Mouse (Mus musculus): Measurements from ENCODE around the gene Evc2. TPM values are rescaled to one million over a fixed set of nuclear protein-coding genes. Genes with fewer than 3 reads are reported as not detected.
A peak's percentile ranks its signal among the peaks of the same experiment; 100 is the strongest.

Evc2 gene
- 13.0 and 13.4 TPM in 2 replicates for polyA plus RNA-seq (2016; fragmentation: Nextera tagmentation; extraction: Ambion mirVana)

DNA sequence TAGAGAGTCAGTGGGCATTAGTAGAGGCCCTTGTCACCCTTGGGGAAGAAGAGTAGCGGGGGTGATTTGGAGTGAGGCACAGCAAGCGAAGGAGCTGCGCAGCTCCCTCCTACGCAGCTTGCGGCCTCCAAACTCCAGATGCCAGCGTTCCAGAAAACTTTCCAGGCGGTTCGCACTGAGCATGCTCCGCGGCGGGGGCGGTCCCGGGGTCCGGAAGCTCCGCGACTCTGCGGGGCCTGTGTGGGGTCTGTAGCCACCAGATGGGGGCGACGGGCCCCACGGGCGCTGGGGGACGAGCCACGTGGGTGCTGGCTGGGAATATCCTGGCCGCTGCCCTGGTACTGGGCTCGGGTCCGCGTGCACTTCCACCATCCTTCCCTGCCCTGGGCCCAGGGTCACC, at the start of gene Evc2:
Evc2 (plus strand) TSS at position 212 of the 400 bp plus-strand sequence.
- Histone ChIP-seq H3K9me3 (no peaks in the 10 kb centered on the region), H3K36me3 (no peaks in the 10 kb centered on the region), H3K27me3 (peaks cover 10% of the 10 kb centered on the region; the same call in 1 of the 2 replicates), H3K4me1 (peaks cover 44% of the 10 kb centered on the region), H3K4me2 (replicated peaks) (peak within 1 kb of the TSS; percentile 97), H3K27ac (replicated peaks) (peak within 1 kb of the TSS; percentile 52; the same call in 1 of the 2 replicates), H3K4me3 (peak within 1 kb of the TSS; percentile 54), H3K9ac (replicated peaks) (peak within 1 kb of the TSS; percentile 61)
- peak; percentile 84 for ATAC-seq (ENCODE audit: low FRiP score, low read depth)
- under 1% methylated on average over 27 of the region's 27 CpGs for WGBS

DNA sequence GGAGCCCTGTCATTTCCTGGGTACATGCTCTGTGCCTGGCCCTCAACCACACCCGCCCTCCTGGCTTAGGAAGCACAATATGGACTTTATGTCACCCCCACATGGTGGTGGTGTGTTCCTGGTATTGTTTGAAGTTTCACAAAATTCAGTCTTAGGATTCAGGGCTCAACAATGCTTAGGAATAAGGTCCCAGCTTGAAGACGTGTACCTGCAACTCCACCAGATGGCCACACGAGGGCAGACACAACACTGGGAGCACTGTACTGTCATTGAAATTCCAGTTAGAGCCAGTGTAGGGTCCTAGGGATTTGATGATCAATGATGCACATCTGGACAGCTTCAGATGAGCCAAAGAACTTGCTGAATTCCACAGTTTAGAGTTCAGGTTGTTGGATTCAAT, 49.1 kb upstream of the Evc2 start:
- WGBS = 24% methylated on average over 3 of the region's 3 CpGs

DNA sequence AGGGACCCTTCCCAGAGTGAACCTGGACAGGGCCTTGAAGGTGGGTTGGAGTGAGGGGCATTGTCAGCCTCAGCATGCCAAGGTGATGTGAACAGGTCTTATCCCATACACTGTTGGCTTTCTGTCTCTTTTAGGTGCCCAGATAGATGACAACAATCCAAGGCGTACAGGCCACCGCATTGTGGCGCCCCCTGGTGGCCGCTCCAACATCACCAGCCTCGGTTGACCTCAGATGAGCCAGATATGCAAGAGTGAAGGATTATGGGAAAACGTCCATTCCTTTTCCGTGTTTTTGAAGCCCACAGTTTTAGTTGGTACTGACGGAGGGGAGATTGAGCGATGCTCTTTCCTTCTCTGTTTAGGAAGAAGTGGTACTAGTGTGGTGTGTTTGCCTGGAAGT, 47.3 kb upstream of the Evc2 start:
- Histone ChIP-seq H3K9me3 (no peaks in the 10 kb centered on the region), H3K9ac (replicated peaks) (no peak overlapping the region), H3K36me3 (peaks cover 63% of the 10 kb centered on the region), H3K27ac (replicated peaks) (no peak overlapping the region), H3K4me1 (no peaks in the 10 kb centered on the region), H3K27me3 (no peaks in the 10 kb centered on the region), H3K4me3 (no peak overlapping the region), H3K4me2 (replicated peaks) (no peak overlapping the region)
- WGBS = 72% methylated on average over 9 of the region's 9 CpGs
- ATAC-seq (ENCODE audit: low FRiP score, low read depth) = no peak

More for the DNA sequence above, 49.1 kb upstream of the Evc2 start:
- no peaks in the 10 kb centered on the region for H3K9me3 ChIP-seq
- no peak overlapping the region for H3K27ac ChIP-seq (replicated peaks)
- no peaks in the 10 kb centered on the region for H3K4me1 ChIP-seq
- peak; percentile 39; the same call in 1 of the 2 replicates for ATAC-seq (ENCODE audit: low FRiP score, low read depth)
- peaks cover 77% of the 10 kb centered on the region for H3K36me3 ChIP-seq
- no peak overlapping the region for H3K4me2 ChIP-seq (replicated peaks)
- no peak overlapping the region for H3K9ac ChIP-seq (replicated peaks)
- H3K4me3 ChIP-seq = no peak overlapping the region
- H3K27me3 ChIP-seq = no peaks in the 10 kb centered on the region

- Histone ChIP-seq H3K27ac (replicated peaks) (no peak overlapping the region), H3K9me3 (no peaks in the 10 kb centered on the region), H3K9ac (replicated peaks) (no peak overlapping the region), H3K4me2 (replicated peaks) (no peak overlapping the region), H3K27me3 (no peaks in the 10 kb centered on the region), H3K4me1 (no peaks in the 10 kb centered on the region), H3K4me3 (no peak overlapping the region), H3K36me3 (peaks cover 21% of the 10 kb centered on the region)
- ATAC-seq (ENCODE audit: low FRiP score, low read depth) = no peak
- WGBS = 80% methylated on average over 10 of the region's 10 CpGs
Observed at GRCm38 (mm10) chr5:37296717-37297116, 41.6 kb upstream of the Evc2 start.

GRCm38 (mm10) chr5:37298370-37298769, 39.9 kb upstream of the Evc2 start:
- Histone ChIP-seq H3K27ac (replicated peaks) (no peak overlapping the region), H3K27me3 (no peaks in the 10 kb centered on the region), H3K4me2 (replicated peaks) (no peak overlapping the region), H3K9me3 (no peaks in the 10 kb centered on the region), H3K4me3 (no peak overlapping the region), H3K36me3 (0 out of 2 replicates have a peak, but pooled peaks cover 15% of the 10 kb centered on the region), H3K4me1 (no peaks in the 10 kb centered on the region), H3K9ac (replicated peaks) (no peak overlapping the region)
- ATAC-seq (ENCODE audit: low FRiP score, low read depth) = no peak
- WGBS = 21% methylated on average over 7 of the region's 7 CpGs

DNA sequence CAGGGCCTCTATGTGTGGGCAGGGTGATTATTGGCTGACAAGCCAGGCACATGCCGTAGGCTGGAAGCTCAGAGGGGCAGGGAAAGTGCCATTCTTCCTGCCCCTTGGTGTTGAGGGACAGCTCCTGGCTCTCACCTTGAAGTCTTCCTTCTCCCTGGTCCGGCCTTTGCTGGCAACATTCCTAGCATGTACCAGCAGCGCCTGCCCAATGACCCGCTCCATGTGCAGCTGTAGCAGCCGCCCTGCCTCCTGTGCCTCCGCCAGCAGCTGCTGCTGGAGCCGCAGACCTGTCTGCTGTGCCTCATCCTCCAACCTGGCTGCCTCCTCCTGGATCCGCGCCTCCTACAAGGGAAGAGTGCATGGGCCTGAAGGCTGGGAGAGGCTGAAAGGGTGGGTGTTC, 28.3 kb upstream of the Evc2 start:
- H3K36me3 ChIP-seq = peaks cover 29% of the 10 kb centered on the region
- ATAC-seq (ENCODE audit: low FRiP score, low read depth) = no peak
- 89% methylated on average over 9 of the region's 9 CpGs for WGBS

DNA sequence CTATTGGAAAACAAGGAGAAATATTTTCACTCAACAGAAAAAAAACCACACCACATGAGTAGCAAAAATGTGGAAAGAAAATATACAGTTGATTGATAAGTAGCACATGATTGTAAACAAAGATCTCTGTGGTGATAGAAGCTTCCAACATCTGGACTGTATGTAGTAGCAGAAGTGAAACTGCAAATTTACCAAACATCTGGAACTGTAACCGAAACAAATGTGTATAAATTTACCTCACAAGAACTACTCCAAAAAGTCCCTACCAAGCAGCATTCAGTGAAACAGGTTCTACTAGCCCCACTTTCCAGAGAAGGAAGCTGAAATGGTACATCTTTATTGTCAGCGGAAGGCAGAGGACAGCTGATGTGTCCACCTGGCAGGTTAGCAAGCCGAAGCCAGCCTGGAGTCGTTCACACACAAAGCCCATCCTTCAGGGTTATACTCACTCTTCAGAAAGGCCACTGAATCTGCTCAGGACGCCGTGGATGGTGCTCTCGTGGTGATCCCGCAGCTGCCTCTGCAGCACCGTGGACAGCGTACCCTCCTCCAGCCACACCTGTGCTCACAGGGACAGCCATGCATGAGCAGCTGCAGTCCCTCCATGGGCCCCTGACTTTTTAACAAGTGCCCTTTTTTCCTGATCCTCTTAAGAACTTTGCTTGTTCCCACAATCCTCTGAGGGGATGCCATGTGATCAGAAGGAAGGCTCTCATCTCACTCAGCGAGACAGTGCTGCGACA, 25.1 kb upstream of the Evc2 start:
- Histone ChIP-seq H3K36me3 (peaks cover 60% of the 10 kb centered on the region), H3K4me1 (no peaks in the 10 kb centered on the region), H3K4me3 (no peak overlapping the region), H3K27me3 (no peaks in the 10 kb centered on the region), H3K9ac (replicated peaks) (no peak overlapping the region), H3K4me2 (replicated peaks) (no peak overlapping the region), H3K27ac (replicated peaks) (no peak overlapping the region), H3K9me3 (0 out of 2 replicates have a peak, but pooled peaks cover 5% of the 10 kb centered on the region)
- ATAC-seq (ENCODE audit: low FRiP score, low read depth) = no peak
- WGBS = 90% methylated on average over 12 of the region's 12 CpGs

More for the DNA sequence above, 28.3 kb upstream of the Evc2 start:
- H3K9ac ChIP-seq (replicated peaks) = no peak overlapping the region
- no peak overlapping the region for H3K27ac ChIP-seq (replicated peaks)
- H3K9me3 ChIP-seq = no peaks in the 10 kb centered on the region
- H3K4me3 ChIP-seq = no peak overlapping the region
- H3K27me3 ChIP-seq = no peaks in the 10 kb centered on the region
- no peaks in the 10 kb centered on the region for H3K4me1 ChIP-seq
- no peak overlapping the region for H3K4me2 ChIP-seq (replicated peaks)

- Histone ChIP-seq H3K4me2 (replicated peaks) (no peak overlapping the region), H3K36me3 (peaks cover 68% of the 10 kb centered on the region), H3K4me3 (no peak overlapping the region), H3K27ac (replicated peaks) (no peak overlapping the region), H3K4me1 (no peaks in the 10 kb centered on the region), H3K9ac (replicated peaks) (no peak overlapping the region), H3K27me3 (no peaks in the 10 kb centered on the region), H3K9me3 (0 out of 2 replicates have a peak, but pooled peaks cover 5% of the 10 kb centered on the region)
- no peak for ATAC-seq (ENCODE audit: low FRiP score, low read depth)
- 90% methylated on average over 6 of the region's 6 CpGs for WGBS
Observed at GRCm38 (mm10) chr5:37318715-37319114, 19.6 kb upstream of the Evc2 start.

DNA sequence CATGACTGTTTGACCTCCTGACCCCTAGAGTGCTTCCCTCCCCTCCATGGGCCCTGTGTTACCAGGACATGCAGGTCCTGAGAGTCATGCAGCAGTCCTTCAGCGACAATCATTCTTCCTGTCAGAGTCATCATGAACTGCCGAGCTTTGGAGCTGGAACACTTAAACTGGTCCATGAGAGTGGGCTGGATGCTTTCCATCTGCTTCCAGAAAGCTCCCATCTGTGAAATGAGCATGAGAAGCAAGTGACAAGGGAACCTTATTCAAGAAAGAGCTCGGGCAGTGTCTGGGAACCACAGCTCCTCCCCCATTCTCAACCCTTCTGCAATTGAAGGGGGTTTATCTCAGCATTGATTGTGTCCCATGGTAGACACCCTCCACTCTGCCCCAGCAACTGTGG, 18.1 kb upstream of the Evc2 start:
- no peak overlapping the region for H3K27ac ChIP-seq (replicated peaks)
- H3K9me3 ChIP-seq = 0 out of 2 replicates have a peak, but pooled peaks cover 5% of the 10 kb centered on the region
- no peaks in the 10 kb centered on the region for H3K27me3 ChIP-seq
- no peak for ATAC-seq (ENCODE audit: low FRiP score, low read depth)
- no peak overlapping the region for H3K9ac ChIP-seq (replicated peaks)
- H3K4me2 ChIP-seq (replicated peaks) = no peak overlapping the region
- 90% methylated on average over 3 of the region's 3 CpGs for WGBS
- no peak overlapping the region for H3K4me3 ChIP-seq
- H3K4me1 ChIP-seq = no peaks in the 10 kb centered on the region
- H3K36me3 ChIP-seq = peaks cover 65% of the 10 kb centered on the region

GRCm38 (mm10) chr5:37320761-37321160, 17.5 kb upstream of the Evc2 start:
- 97% methylated on average over 4 of the region's 4 CpGs for whole genome bisulfite sequencing
- Histone ChIP-seq H3K9me3 (0 out of 2 replicates have a peak, but pooled peaks cover 2% of the 10 kb centered on the region), H3K4me1 (no peaks in the 10 kb centered on the region), H3K36me3 (peaks cover 65% of the 10 kb centered on the region), H3K27ac (replicated peaks) (no peak overlapping the region), H3K9ac (replicated peaks) (no peak overlapping the region), H3K4me3 (no peak overlapping the region), H3K27me3 (no peaks in the 10 kb centered on the region), H3K4me2 (replicated peaks) (no peak overlapping the region)
- no peak for ATAC-seq (ENCODE audit: low FRiP score, low read depth)

DNA sequence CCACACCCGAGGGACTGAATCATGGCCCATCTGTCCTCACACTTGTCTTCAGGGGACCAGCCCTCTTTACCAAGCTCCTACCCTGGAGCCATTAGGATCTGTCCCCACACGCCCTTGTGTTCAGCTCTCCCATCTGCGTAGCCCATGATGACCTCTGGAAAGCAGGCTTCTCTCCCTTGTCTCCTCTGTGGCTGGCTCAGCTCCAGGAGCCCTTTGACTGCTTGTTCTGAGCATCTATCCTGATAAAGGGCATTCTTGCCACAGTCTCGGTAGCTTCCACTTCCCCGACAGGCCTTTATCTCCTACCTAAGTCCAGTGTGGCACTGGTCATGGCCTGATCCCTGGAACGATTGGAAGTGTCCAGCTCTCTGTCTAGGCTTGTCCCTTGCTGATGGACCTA, 11.6 kb upstream of the Evc2 start:
- Histone ChIP-seq H3K4me2 (replicated peaks) (no peak overlapping the region), H3K27me3 (no peaks in the 10 kb centered on the region), H3K27ac (replicated peaks) (no peak overlapping the region), H3K4me3 (no peak overlapping the region), H3K4me1 (no peaks in the 10 kb centered on the region), H3K9ac (replicated peaks) (no peak overlapping the region), H3K36me3 (peaks cover 50% of the 10 kb centered on the region), H3K9me3 (no peaks in the 10 kb centered on the region)
- ATAC-seq (ENCODE audit: low FRiP score, low read depth) = no peak
- WGBS = 93% methylated on average over 6 of the region's 6 CpGs

- Histone ChIP-seq H3K27me3 (no peaks in the 10 kb centered on the region), H3K4me2 (replicated peaks) (no peak overlapping the region), H3K27ac (replicated peaks) (no peak overlapping the region), H3K9me3 (no peaks in the 10 kb centered on the region), H3K4me1 (peaks cover 9% of the 10 kb centered on the region), H3K4me3 (no peak overlapping the region), H3K36me3 (peaks cover 30% of the 10 kb centered on the region), H3K9ac (replicated peaks) (no peak overlapping the region)
- WGBS = 90% methylated on average over 8 of the region's 8 CpGs
- ATAC-seq (ENCODE audit: low FRiP score, low read depth) = no peak
Observed at GRCm38 (mm10) chr5:37330449-37331132, 7.7 kb upstream of the Evc2 start.

Data from midbrain, embryonic 12.5 days (tissue).